Mouse (Mus musculus) hematopoietic stem cell, adult 5-6 weeks (primary cell): ENCODE data around the gene Dolk. TPM values are rescaled to one million over a fixed set of nuclear protein-coding genes. Genes with fewer than 3 reads are reported as not detected.

Experiments used
- ATAC-seq, 2 experiments: fragments of 125-278 bp in 1 of 2; replicated peaks in 1 of 2; 2 replicates each; pipeline ENCODE4 v1.8.0; 2016 to 2017; ENCODE audit warnings: inconsistent platforms in 2 of 2, mild to moderate bottlenecking in 2 of 2, moderate number of reproducible peaks in 2 of 2, low read depth in 1 of 2, moderate TSS enrichment in 1 of 2; ENCODE audit not compliant: low FRiP score in 2 of 2, poor library complexity in 2 of 2, severe bottlenecking in 2 of 2, insufficient read depth in 1 of 2, low TSS enrichment in 1 of 2
- total RNA-seq: library from RNA; stranded (forward); fragments of 172-1452, 232-1000 nt; gene quantifications from 2 replicates; pipeline ENCODE4 v1.2.3, GENCODE M21; 2017

Dolk gene
- total RNA-seq, 1 experiment from 2014 or later, result 9.9 TPM

DNA sequence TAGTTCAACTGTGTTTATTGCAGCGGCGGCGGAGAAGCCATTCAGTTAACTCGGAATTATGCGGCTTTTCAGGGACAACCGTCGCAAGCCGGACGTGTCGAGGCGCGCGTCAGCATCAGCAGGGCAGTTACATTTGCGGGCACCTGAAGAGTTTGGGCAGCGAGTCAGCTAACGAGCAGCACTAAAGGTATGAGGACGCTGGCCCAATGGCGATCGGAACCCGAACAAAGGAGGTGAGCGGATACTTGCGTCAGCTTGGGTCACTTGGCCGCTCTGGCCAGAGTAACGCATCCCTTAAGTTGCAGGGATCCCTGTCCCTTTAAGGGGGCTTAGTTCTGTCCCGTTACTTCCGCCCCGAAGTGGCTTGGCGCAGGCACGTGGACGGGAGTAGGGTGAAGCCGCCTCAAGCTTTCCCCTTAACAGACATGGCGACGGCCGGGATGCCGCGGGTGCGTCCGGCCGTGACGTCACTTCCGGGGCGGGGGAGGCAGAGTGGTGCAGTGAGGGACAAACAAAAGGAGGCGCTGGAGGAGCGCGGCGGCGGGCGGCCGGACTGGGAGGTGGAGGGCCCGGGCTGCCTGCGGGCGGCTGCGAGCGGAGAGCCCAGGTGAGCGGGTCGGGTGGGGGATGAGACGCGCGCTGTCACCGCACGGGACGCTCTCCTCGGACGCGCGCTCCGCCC is 48.8 kb downstream of the Dolk start, which contains the start of gene Lrrc8a:
Gene Lrrc8a (plus strand): TSS at position 517 of the 682 bp plus-strand sequence.
- peak; percentile 83 to 90 for ATAC-seq

DNA sequence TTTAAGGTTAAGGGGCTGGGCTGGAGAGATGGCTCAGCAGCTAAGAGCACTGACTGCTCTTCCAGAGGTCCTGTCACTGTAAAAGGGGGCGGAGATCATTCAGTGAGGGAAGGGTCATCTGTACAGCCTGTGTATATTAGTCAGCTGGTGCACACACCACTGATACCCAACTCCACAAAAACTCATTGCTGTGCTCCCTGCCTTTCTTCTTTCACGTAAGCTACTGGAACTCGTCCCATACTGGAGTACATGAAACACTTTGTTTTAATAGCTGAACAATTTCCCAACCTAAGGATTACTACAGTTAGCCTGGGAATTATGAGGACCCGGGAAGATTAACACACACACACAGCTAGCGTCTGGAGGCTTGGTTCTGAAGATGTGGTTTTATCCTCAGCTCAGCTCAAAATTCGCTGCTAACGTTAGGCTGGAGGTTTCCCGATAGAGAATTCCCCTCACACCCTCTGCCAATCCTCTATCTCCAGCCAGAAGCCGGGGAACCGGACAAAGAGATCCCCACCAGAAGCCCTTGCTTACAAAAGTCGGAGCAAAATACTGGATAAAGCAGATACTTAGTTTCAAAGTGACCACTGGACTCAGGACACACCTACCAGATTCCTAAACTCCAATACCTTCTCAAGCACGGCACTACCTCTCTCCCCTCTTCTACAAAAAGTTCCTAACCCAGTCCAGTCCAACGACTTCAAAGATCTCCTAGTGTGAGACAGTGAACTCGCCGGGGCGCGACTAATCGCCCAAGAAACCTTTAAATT is 49.5 kb downstream of the Dolk start:
- no peak for ATAC-seq

DNA sequence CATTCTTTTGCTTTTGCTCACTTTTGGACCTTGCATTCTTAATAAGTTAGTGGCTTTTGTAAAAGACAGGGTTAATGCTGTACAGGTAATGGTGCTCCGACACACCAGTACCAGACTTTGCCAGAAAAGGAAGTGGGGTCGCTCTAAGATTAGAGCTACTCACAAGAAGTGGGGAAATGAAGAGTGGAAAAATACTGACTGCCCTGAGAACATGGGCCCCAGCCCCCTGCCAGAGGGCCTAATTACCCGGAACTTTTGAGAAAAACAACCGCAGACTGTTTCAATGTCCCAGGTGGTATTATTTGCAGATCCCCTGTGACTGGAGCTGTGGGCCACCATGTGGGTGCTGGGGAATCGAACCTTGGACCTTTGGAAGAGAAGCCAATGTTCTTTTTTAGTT is 50.5 kb downstream of the Dolk start:
- ATAC-seq, result no peak

Other genes starting within 250 kb of the Dolk start
- 8.4 and 11.6 TPM in 2 replicates for gene Wdr34, start 237.5 kb downstream of the Dolk start, total RNA-seq
- gene Set, start 229.0 kb downstream of the Dolk start, total RNA-seq, result 1,010 and 1,764 TPM in 2 replicates
- gene Pkn3, start 208.7 kb downstream of the Dolk start, total RNA-seq, result 20.9 and 24.7 TPM in 2 replicates
- gene Zdhhc12, start 192.7 kb downstream of the Dolk start, total RNA-seq, result 5.4 and 6.5 TPM in 2 replicates
- gene Zer1, start 161.7 kb downstream of the Dolk start, total RNA-seq, result 12.6 and 15.6 TPM in 2 replicates
- gene Tbc1d13, start 152.6 kb downstream of the Dolk start, total RNA-seq, result 31.4 and 35.0 TPM in 2 replicates
- gene Endog, start 114.8 kb downstream of the Dolk start, total RNA-seq, result 3.2 and 8.1 TPM in 2 replicates
- gene Spout1, start 107.9 kb downstream of the Dolk start, total RNA-seq, result 24.7 and 42.1 TPM in 2 replicates
- gene Kyat1, start 80.5 kb downstream of the Dolk start, total RNA-seq, result 9.3 and 10.3 TPM in 2 replicates
- gene Lrrc8a, start 48.6 kb downstream of the Dolk start, total RNA-seq, result 11.3 and 15.3 TPM in 2 replicates
- gene Gm28035, start 45.8 kb downstream of the Dolk start, total RNA-seq, result 1.4 TPM in 1 of 2 replicates, not detected in the other
- gene Phyhd1, start 20.1 kb downstream of the Dolk start, total RNA-seq, result 1.2 and 2.1 TPM in 2 replicates
- not detected in 2 replicates for gene Gm28038, start 5.3 kb downstream of the Dolk start, total RNA-seq
- 18.9 and 25.4 TPM in 2 replicates for gene Nup188, start 63 bp upstream of the Dolk start, total RNA-seq
- gene Sh3glb2, start 73.0 kb upstream of the Dolk start, total RNA-seq, result 30.4 and 41.2 TPM in 2 replicates
- 7.4 and 14.8 TPM in 2 replicates for gene Miga2, start 77.9 kb upstream of the Dolk start, total RNA-seq
- gene Dolpp1, start 105.9 kb upstream of the Dolk start, total RNA-seq, result 7.4 and 24.5 TPM in 2 replicates
- 7.1 and 8.9 TPM in 2 replicates for gene Crat, start 129.5 kb upstream of the Dolk start, total RNA-seq
- 60.4 and 66.6 TPM in 2 replicates for gene Ptpa, start 129.7 kb upstream of the Dolk start, total RNA-seq
- 0.19 and 2.4 TPM in 2 replicates for gene Ier5l, start 187.9 kb upstream of the Dolk start, total RNA-seq